Mouse (Mus musculus): ENCODE measurements around the gene F3. TPM values are rescaled to one million over a fixed set of nuclear protein-coding genes. Genes with fewer than 3 reads are reported as not detected.

Gene F3
- total and polyA plus RNA-seq, 3 experiments, result not detected

- Histone ChIP-seq H3K4me3 (ENCODE audit: low read depth, low read length) (no peak overlapping the region), H3K9me3 (replicated peaks) (no peaks in the 10 kb centered on the region), H3K27me3 (ENCODE audit: insufficient read depth, low read length) (peaks cover 23% of the 10 kb centered on the region), H3K4me1 (ENCODE audit: insufficient read depth, low read depth, low read length) (peaks cover 29% of the 10 kb centered on the region), H3K36me3 (replicated peaks) (no peaks in the 10 kb centered on the region)
- TF ChIP-seq POLR2AphosphoS5 (IDR thresholded peaks at IDR 0.05; ENCODE audit: insufficient replicate concordance, low read depth, low read length), result no peak
- DNase-seq (ENCODE audit: low spot score) (no peak), ATAC-seq (ENCODE audit: extremely low read depth, insufficient number of reproducible peaks, low FRiP score, poor library complexity, severe bottlenecking) (no peak)
Measured at GRCm38 (mm10) chr3:121693001-121693730, 30.2 kb upstream of the F3 start.

GRCm38 (mm10) chr3:121693746-121694145 lies 29.6 kb upstream of the F3 start:
- ATAC-seq (ENCODE audit: extremely low read depth, insufficient number of reproducible peaks, low FRiP score, poor library complexity, severe bottlenecking) (no peak), DNase-seq (ENCODE audit: low spot score) (no peak)
- Histone ChIP-seq H3K4me1 (ENCODE audit: insufficient read depth, low read depth, low read length) (peaks cover 23% of the 10 kb centered on the region), H3K9me3 (replicated peaks) (no peaks in the 10 kb centered on the region), H3K27me3 (ENCODE audit: insufficient read depth, low read length) (peaks cover 28% of the 10 kb centered on the region), H3K4me3 (ENCODE audit: low read depth, low read length) (no peak overlapping the region), H3K36me3 (replicated peaks) (no peaks in the 10 kb centered on the region)
- no peak for TF ChIP-seq POLR2AphosphoS5 (IDR thresholded peaks at IDR 0.05; ENCODE audit: insufficient replicate concordance, low read depth, low read length)
- no peak for TF ChIP-seq TAL1 (conservative IDR thresholded peaks at IDR 0.05; ENCODE audit: low read depth, low read length)
- TF ChIP-seq CTCF (IDR thresholded peaks at IDR 0.05; ENCODE audit: low read depth, low read length), result no peak
- no peak for TF ChIP-seq GATA2 (IDR thresholded peaks at IDR 0.05; ENCODE audit: borderline replicate concordance, low read depth, low read length)

- H3K4me1 ChIP-seq (ENCODE audit: insufficient read depth, low read depth, low read length), result peaks cover 15% of the 10 kb centered on the region
- H3K9me3 ChIP-seq (replicated peaks), result no peaks in the 10 kb centered on the region
- peaks cover 53% of the 10 kb centered on the region for H3K27me3 ChIP-seq (ENCODE audit: insufficient read depth, low read length)
- TF ChIP-seq TAL1 (conservative IDR thresholded peaks at IDR 0.05; ENCODE audit: low read depth, low read length), result no peak
- TF ChIP-seq GATA2 (IDR thresholded peaks at IDR 0.05; ENCODE audit: borderline replicate concordance, low read depth, low read length), result no peak
- no peak for TF ChIP-seq CTCF (IDR thresholded peaks at IDR 0.05; ENCODE audit: low read depth, low read length)
- no peak for TF ChIP-seq GATA1 (IDR thresholded peaks at IDR 0.05; ENCODE audit: borderline replicate concordance, low read length)
- TF ChIP-seq POLR2AphosphoS5 (IDR thresholded peaks at IDR 0.05; ENCODE audit: insufficient replicate concordance, low read depth, low read length), result no peak
- H3K36me3 ChIP-seq (replicated peaks), result no peaks in the 10 kb centered on the region
- DNase-seq (ENCODE audit: low spot score) (no peak), ATAC-seq (ENCODE audit: extremely low read depth, insufficient number of reproducible peaks, low FRiP score, poor library complexity, severe bottlenecking) (no peak)
- no peak overlapping the region for H3K4me3 ChIP-seq (ENCODE audit: low read depth, low read length)
Measured at GRCm38 (mm10) chr3:121697169-121697568, 26.2 kb upstream of the F3 start.

GRCm38 (mm10) chr3:121699401-121699800 lies 23.9 kb upstream of the F3 start:
- Histone ChIP-seq H3K9me3 (replicated peaks) (no peaks in the 10 kb centered on the region), H3K4me1 (ENCODE audit: insufficient read depth, low read depth, low read length) (peaks cover 9% of the 10 kb centered on the region), H3K36me3 (replicated peaks) (no peaks in the 10 kb centered on the region), H3K4me3 (ENCODE audit: low read depth, low read length) (no peak overlapping the region), H3K27me3 (ENCODE audit: insufficient read depth, low read length) (peaks cover 44% of the 10 kb centered on the region)
- no peak for TF ChIP-seq TAL1 (conservative IDR thresholded peaks at IDR 0.05; ENCODE audit: low read depth, low read length)
- TF ChIP-seq GATA2 (IDR thresholded peaks at IDR 0.05; ENCODE audit: borderline replicate concordance, low read depth, low read length), result no peak
- no peak for TF ChIP-seq GATA1 (IDR thresholded peaks at IDR 0.05; ENCODE audit: borderline replicate concordance, low read length)
- no peak for TF ChIP-seq CTCF (IDR thresholded peaks at IDR 0.05; ENCODE audit: low read depth, low read length)
- no peak for TF ChIP-seq POLR2AphosphoS5 (IDR thresholded peaks at IDR 0.05; ENCODE audit: insufficient replicate concordance, low read depth, low read length)
- no peak for DNase-seq (ENCODE audit: low spot score)
- no peak for ATAC-seq (ENCODE audit: extremely low read depth, insufficient number of reproducible peaks, low FRiP score, poor library complexity, severe bottlenecking)

GRCm38 (mm10) chr3:121699849-121700248 lies 23.5 kb upstream of the F3 start:
- DNase-seq (ENCODE audit: low spot score) (no peak), ATAC-seq (ENCODE audit: extremely low read depth, insufficient number of reproducible peaks, low FRiP score, poor library complexity, severe bottlenecking) (no peak)
- no peaks in the 10 kb centered on the region for H3K9me3 ChIP-seq (replicated peaks)
- no peak overlapping the region for H3K4me3 ChIP-seq (ENCODE audit: low read depth, low read length)
- TF ChIP-seq POLR2AphosphoS5 (IDR thresholded peaks at IDR 0.05; ENCODE audit: insufficient replicate concordance, low read depth, low read length), result no peak
- no peak for TF ChIP-seq CTCF (IDR thresholded peaks at IDR 0.05; ENCODE audit: low read depth, low read length)
- peaks cover 9% of the 10 kb centered on the region for H3K4me1 ChIP-seq (ENCODE audit: insufficient read depth, low read depth, low read length)
- H3K27me3 ChIP-seq (ENCODE audit: insufficient read depth, low read length), result peaks cover 44% of the 10 kb centered on the region
- no peaks in the 10 kb centered on the region for H3K36me3 ChIP-seq (replicated peaks)

GRCm38 (mm10) chr3:121700364-121700952 lies 22.9 kb upstream of the F3 start:
- H3K36me3 ChIP-seq (replicated peaks), result no peaks in the 10 kb centered on the region
- peaks cover 44% of the 10 kb centered on the region for H3K27me3 ChIP-seq (ENCODE audit: insufficient read depth, low read length)
- DNase-seq (ENCODE audit: low spot score), result no peak
- TF ChIP-seq GATA2 (IDR thresholded peaks at IDR 0.05; ENCODE audit: borderline replicate concordance, low read depth, low read length), result no peak
- no peak overlapping the region for H3K4me3 ChIP-seq (ENCODE audit: low read depth, low read length)
- peaks cover 9% of the 10 kb centered on the region for H3K4me1 ChIP-seq (ENCODE audit: insufficient read depth, low read depth, low read length)
- no peak for ATAC-seq (ENCODE audit: extremely low read depth, insufficient number of reproducible peaks, low FRiP score, poor library complexity, severe bottlenecking)
- no peaks in the 10 kb centered on the region for H3K9me3 ChIP-seq (replicated peaks)
